Mouse (Mus musculus): Measurements from ENCODE around the gene Rai14.

- no peak for TF ChIP-seq CTCF (IDR thresholded peaks at IDR 0.05; ENCODE audit: borderline replicate concordance, insufficient read depth, low read depth, low read length)
- no peak for TF ChIP-seq POLR2A (IDR thresholded peaks at IDR 0.05; ENCODE audit: borderline replicate concordance, insufficient read depth, low read length)
Observed at GRCm38 (mm10) chr15:10747638-10748037, 33.2 kb upstream of the Rai14 start.

Measured in cerebellum, adult 2 months (tissue).